Mouse (Mus musculus): ENCODE measurements around the gene Met. TPM values are rescaled to one million over a fixed set of nuclear protein-coding genes. Genes with fewer than 3 reads are reported as not detected.
A peak's percentile ranks its signal among the peaks of the same experiment; 100 is the strongest.

The Met gene
- 0.35 and 0.40 TPM in 2 replicates for polyA plus RNA-seq (2012; rRNA removed)

DNA sequence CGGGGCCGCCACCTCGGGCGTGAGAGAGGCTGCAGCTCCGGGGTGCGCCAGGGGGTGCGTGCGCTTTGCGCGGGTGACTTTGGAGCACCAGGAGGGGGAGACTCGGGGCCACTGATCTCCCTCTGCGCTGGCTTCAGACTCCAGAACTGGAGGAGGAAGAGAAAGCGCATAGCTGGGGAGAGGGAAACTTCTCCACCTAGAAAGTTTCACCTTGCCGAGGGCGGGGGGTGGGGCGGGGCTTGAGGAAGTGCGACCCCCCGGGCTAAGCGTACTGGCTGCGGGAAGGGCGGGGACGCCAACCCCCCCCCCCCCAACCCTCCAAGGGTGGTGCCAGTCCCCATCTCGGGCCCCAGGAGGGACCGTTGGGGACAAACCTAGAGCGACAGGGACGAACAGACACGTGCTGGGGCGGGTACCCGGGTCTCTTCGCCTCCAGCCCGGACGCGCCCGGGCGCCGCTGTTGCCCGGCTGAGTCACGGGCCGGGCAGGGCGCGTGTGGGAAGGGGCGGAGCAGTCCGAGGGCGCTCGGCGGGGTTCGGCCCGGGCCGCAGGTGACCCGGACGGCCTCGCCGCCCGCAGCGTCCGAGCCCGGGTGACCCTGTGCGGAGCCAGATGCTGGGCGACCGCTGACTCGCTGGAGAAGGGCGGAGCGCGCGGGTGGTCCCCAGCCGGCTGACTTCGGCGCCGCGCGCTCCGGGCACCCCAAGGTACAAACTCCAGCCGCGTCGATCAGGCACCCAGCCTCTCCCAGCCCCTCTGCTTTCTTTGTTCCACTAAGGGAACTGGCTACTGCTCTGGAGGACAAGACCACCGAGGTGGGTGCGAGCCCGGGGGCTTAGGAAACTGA, at the start of gene Met:
Met (plus strand) TSS at position 367 of the 847 bp plus-strand sequence.
- peak within 1 kb of the TSS; percentile 66 for H3K4me3 ChIP-seq (ENCODE audit: control insufficient read depth, low read depth, low read length)
- H3K4me1 ChIP-seq (ENCODE audit: control insufficient read depth, insufficient read depth, low read length), result peaks cover 11% of the 10 kb centered on the region; the same call in 1 of the 2 replicates
- no peaks in the 10 kb centered on the region for H3K27me3 ChIP-seq (ENCODE audit: control insufficient read depth, insufficient read depth, low read length)
- H3K36me3 ChIP-seq (ENCODE audit: control insufficient read depth, insufficient read depth, low read length), result no peaks in the 10 kb centered on the region
- H3K27ac ChIP-seq (ENCODE audit: control insufficient read depth, insufficient read depth, low read depth, low read length), result no peak within 1 kb of the TSS
- TF ChIP-seq CTCF (IDR thresholded peaks at IDR 0.05; ENCODE audit: control insufficient read depth, insufficient read depth, insufficient replicate concordance, low read depth, low read length) (no peak), POLR2A (IDR thresholded peaks at IDR 0.05; ENCODE audit: control insufficient read depth, low read depth, low read length) (no peak)

DNA sequence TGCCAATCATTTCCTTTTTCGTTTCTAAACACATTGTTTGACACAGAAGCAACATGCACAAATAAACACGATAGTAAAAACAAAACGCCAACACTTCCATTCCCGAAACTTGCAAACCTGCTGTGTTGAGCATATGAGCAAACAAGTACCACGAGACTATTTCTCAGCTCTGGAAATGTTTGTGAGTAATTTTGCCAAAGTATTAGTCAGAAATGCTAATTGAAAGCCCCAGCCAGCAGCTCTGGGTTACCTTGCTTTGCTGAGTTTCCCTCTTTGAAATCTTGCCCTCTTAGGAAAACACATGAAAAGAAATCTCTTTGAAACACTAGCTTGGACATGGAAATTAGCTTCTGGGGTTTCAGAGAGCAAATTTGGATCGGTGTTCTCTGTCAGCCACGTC, 45.4 kb upstream of the Met start:
- Histone ChIP-seq H3K27ac (ENCODE audit: control insufficient read depth, insufficient read depth, low read depth, low read length) (no peak overlapping the region), H3K4me1 (ENCODE audit: control insufficient read depth, insufficient read depth, low read length) (no peaks in the 10 kb centered on the region), H3K4me3 (ENCODE audit: control insufficient read depth, low read depth, low read length) (no peak overlapping the region), H3K36me3 (ENCODE audit: control insufficient read depth, insufficient read depth, low read length) (no peaks in the 10 kb centered on the region), H3K27me3 (ENCODE audit: control insufficient read depth, insufficient read depth, low read length) (no peaks in the 10 kb centered on the region)
- TF ChIP-seq POLR2A (IDR thresholded peaks at IDR 0.05; ENCODE audit: control insufficient read depth, low read depth, low read length) (no peak), CTCF (IDR thresholded peaks at IDR 0.05; ENCODE audit: control insufficient read depth, insufficient read depth, insufficient replicate concordance, low read depth, low read length) (no peak)

DNA sequence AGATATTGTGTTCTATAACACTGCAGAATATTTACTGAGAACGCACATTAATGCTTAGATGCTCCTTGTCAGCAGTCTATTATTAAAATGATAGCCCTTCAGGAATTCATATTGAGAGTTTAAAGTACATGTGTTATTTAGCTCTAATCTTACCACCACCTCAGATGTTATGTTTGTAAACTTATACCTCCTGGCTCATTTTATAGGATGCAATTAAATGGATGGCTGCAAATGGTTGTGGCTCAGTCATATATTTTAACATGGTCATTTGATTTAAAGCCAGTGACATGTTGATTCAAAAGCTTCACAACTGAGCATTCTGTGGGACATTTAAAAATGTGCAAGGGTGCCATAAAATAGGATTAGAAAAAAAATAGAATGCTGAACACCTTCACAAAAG, 41.2 kb upstream of the Met start:
- TF ChIP-seq CTCF (IDR thresholded peaks at IDR 0.05; ENCODE audit: control insufficient read depth, insufficient read depth, insufficient replicate concordance, low read depth, low read length), result no peak
- no peak for TF ChIP-seq POLR2A (IDR thresholded peaks at IDR 0.05; ENCODE audit: control insufficient read depth, low read depth, low read length)
- H3K27me3 ChIP-seq (ENCODE audit: control insufficient read depth, insufficient read depth, low read length), result no peaks in the 10 kb centered on the region
- no peak overlapping the region for H3K4me3 ChIP-seq (ENCODE audit: control insufficient read depth, low read depth, low read length)
- H3K4me1 ChIP-seq (ENCODE audit: control insufficient read depth, insufficient read depth, low read length), result no peaks in the 10 kb centered on the region
- H3K27ac ChIP-seq (ENCODE audit: control insufficient read depth, insufficient read depth, low read depth, low read length), result no peak overlapping the region
- H3K36me3 ChIP-seq (ENCODE audit: control insufficient read depth, insufficient read depth, low read length), result no peaks in the 10 kb centered on the region

DNA sequence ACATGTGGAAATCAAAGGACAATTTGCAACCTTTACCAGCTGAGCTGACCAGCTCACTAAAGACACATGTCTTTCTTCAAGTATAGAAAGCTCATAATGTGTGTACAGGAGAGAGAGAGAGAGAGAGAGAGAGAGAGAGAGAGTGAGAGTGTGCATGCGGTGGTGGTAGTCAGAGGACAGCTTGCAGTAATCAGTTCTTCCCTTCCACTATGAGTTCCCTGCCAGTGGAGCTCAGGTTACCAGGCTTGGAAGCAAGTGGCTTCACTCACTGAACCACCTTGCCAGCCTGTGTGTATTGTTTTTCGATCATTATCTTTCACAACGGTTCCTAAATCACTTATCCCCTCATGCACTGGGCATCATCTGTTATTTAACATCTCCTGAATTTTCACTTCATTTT, 34.6 kb upstream of the Met start:
- H3K4me1 ChIP-seq (ENCODE audit: control insufficient read depth, insufficient read depth, low read length), result no peaks in the 10 kb centered on the region
- TF ChIP-seq POLR2A (IDR thresholded peaks at IDR 0.05; ENCODE audit: control insufficient read depth, low read depth, low read length) (no peak), CTCF (IDR thresholded peaks at IDR 0.05; ENCODE audit: control insufficient read depth, insufficient read depth, insufficient replicate concordance, low read depth, low read length) (no peak)
- no peaks in the 10 kb centered on the region for H3K36me3 ChIP-seq (ENCODE audit: control insufficient read depth, insufficient read depth, low read length)
- no peak overlapping the region for H3K27ac ChIP-seq (ENCODE audit: control insufficient read depth, insufficient read depth, low read depth, low read length)
- H3K4me3 ChIP-seq (ENCODE audit: control insufficient read depth, low read depth, low read length), result no peak overlapping the region
- H3K27me3 ChIP-seq (ENCODE audit: control insufficient read depth, insufficient read depth, low read length), result no peaks in the 10 kb centered on the region

DNA sequence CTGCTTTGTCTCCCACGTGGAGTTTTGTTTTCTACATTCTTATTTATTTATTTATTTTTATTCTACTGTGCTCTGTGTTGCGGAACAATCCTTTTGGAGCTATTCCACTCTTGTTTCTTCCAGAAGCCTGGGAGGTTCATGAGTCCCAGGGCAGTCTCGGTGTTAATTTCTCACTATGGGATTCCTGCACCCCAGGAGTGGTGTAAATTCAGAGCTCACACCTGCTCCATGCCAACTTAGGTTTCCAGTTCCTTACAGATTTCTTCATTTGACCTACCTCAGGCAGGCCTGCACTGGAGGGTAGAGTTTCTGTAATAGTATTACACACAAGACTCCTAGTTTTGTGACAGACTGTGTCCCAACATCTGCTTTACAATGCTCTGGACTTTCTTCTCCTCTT, 34.0 kb upstream of the Met start:
- Histone ChIP-seq H3K4me3 (ENCODE audit: control insufficient read depth, low read depth, low read length) (no peak overlapping the region), H3K4me1 (ENCODE audit: control insufficient read depth, insufficient read depth, low read length) (no peaks in the 10 kb centered on the region), H3K27me3 (ENCODE audit: control insufficient read depth, insufficient read depth, low read length) (no peaks in the 10 kb centered on the region), H3K36me3 (ENCODE audit: control insufficient read depth, insufficient read depth, low read length) (no peaks in the 10 kb centered on the region), H3K27ac (ENCODE audit: control insufficient read depth, insufficient read depth, low read depth, low read length) (no peak overlapping the region)
- TF ChIP-seq POLR2A (IDR thresholded peaks at IDR 0.05; ENCODE audit: control insufficient read depth, low read depth, low read length) (no peak), CTCF (IDR thresholded peaks at IDR 0.05; ENCODE audit: control insufficient read depth, insufficient read depth, insufficient replicate concordance, low read depth, low read length) (no peak)

DNA sequence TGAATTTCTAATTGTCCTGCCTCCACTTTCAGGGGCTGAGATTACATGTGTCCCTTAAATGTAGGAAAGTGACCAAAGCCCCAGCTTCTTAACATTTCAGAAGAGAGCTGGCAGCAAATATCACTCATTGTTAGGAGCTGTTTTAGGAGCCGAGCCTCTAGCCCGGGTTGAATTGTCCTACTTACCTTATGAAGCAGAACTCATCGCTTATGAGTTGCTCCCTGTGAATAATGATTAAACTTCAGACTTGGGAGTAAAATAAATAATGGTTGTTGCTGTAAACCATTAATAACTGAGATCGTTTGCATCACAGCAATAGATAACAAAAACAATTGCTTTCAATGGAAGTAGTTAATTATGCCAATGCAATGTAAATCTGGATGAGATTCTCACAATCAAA, 20.3 kb upstream of the Met start:
- Histone ChIP-seq H3K27me3 (ENCODE audit: control insufficient read depth, insufficient read depth, low read length) (no peaks in the 10 kb centered on the region), H3K27ac (ENCODE audit: control insufficient read depth, insufficient read depth, low read depth, low read length) (no peak overlapping the region), H3K36me3 (ENCODE audit: control insufficient read depth, insufficient read depth, low read length) (no peaks in the 10 kb centered on the region), H3K4me3 (ENCODE audit: control insufficient read depth, low read depth, low read length) (no peak overlapping the region), H3K4me1 (ENCODE audit: control insufficient read depth, insufficient read depth, low read length) (no peaks in the 10 kb centered on the region)
- TF ChIP-seq POLR2A (IDR thresholded peaks at IDR 0.05; ENCODE audit: control insufficient read depth, low read depth, low read length), result no peak
- no peak for TF ChIP-seq CTCF (IDR thresholded peaks at IDR 0.05; ENCODE audit: control insufficient read depth, insufficient read depth, insufficient replicate concordance, low read depth, low read length)

DNA sequence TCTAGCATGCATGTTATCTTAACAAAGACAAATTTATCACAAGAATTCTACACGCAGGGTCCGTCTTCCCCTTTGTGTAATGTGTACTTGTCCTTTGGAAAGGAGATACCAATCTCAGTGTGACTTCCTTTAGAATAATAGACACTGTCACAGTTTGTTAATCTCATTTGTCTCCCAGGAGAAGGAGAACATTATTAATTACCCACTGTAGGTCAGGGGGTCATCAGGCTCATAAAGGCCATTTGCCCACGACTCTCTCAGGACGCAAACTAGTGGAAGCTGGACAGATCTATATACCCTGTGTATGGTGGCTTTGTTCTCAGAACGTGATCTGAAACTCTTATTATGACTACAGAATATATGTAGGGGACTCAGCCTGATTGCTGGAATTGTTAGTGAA, 12.3 kb upstream of the Met start:
- H3K4me1 ChIP-seq (ENCODE audit: control insufficient read depth, insufficient read depth, low read length), result no peaks in the 10 kb centered on the region
- H3K36me3 ChIP-seq (ENCODE audit: control insufficient read depth, insufficient read depth, low read length), result no peaks in the 10 kb centered on the region
- H3K27me3 ChIP-seq (ENCODE audit: control insufficient read depth, insufficient read depth, low read length), result no peaks in the 10 kb centered on the region
- no peak for TF ChIP-seq CTCF (IDR thresholded peaks at IDR 0.05; ENCODE audit: control insufficient read depth, insufficient read depth, insufficient replicate concordance, low read depth, low read length)
- TF ChIP-seq POLR2A (IDR thresholded peaks at IDR 0.05; ENCODE audit: control insufficient read depth, low read depth, low read length), result no peak
- H3K4me3 ChIP-seq (ENCODE audit: control insufficient read depth, low read depth, low read length), result no peak overlapping the region
- H3K27ac ChIP-seq (ENCODE audit: control insufficient read depth, insufficient read depth, low read depth, low read length), result no peak overlapping the region

All from testis, adult 2 months (tissue).